Mouse (Mus musculus) hindbrain, postnatal 0 days (tissue): ENCODE measurements around the gene Podnl1. TPM values are rescaled to one million over a fixed set of nuclear protein-coding genes. Genes with fewer than 3 reads are reported as not detected.
A peak's percentile ranks its signal among the peaks of the same experiment; 100 is the strongest.

Experiments
- ATAC-seq: fragments of 200-750 bp; cut with Nextera tagmentation; 2 replicates; pipeline ENCODE4 v1.8.0; 2017; ENCODE audit warnings: mild to moderate bottlenecking, moderate TSS enrichment, moderate library complexity
- DNase-seq: peaks from one replicate; pipeline ENCODE4 v3.0.0-alpha.2; 2015; ENCODE audit warnings: low spot score
- H3K27ac ChIP-seq: fragments of 300-500 bp; sonication (generic); 2 replicates; pipeline ENCODE4 v1.5.1; 2014; ENCODE audit warnings: mild to moderate bottlenecking
- H3K27me3 ChIP-seq: fragments of 300-500 bp; sonication (generic); 2 replicates; pipeline ENCODE4 v1.6.1; 2014; ENCODE audit warnings: low read length, mixed read lengths; ENCODE audit not compliant: insufficient read depth
- H3K36me3 ChIP-seq: fragments of 300-500 bp; sonication (generic); 2 replicates; pipeline ENCODE4 v1.6.1; 2014; ENCODE audit warnings: low read length, mixed read lengths; ENCODE audit not compliant: insufficient read depth
- H3K4me1 ChIP-seq: fragments of 300-500 bp; sonication (generic); 2 replicates; pipeline ENCODE4 v1.6.1; 2014; ENCODE audit warnings: antibody characterized with exemption, low read length, mixed read lengths; ENCODE audit not compliant: insufficient read depth
- H3K4me2 ChIP-seq: fragments of 300-500 bp; sonication (generic); 2 replicates; pipeline ENCODE4 v1.6.1; 2014; ENCODE audit warnings: low read depth, mild to moderate bottlenecking, low read length, moderate library complexity, mixed read lengths
- H3K4me3 ChIP-seq: fragments of 300-500 bp; sonication (generic); 2 replicates; pipeline ENCODE4 v1.5.1; 2014; ENCODE audit warnings: low read length
- H3K9ac ChIP-seq: fragments of 300-500 bp; sonication (generic); replicated peaks from 2 replicates; pipeline ENCODE4 v1.6.1; 2014; ENCODE audit warnings: mild to moderate bottlenecking, low read length, moderate library complexity, mixed read lengths
- H3K9me3 ChIP-seq: fragments of 300-500 bp; sonication (generic); 2 replicates; pipeline ENCODE4 v1.6.1; 2016; ENCODE audit warnings: low read length, mixed read lengths
- CTCF ChIP-seq: IDR thresholded peaks from 2 replicates; pipeline ENCODE4 v1.5.1; 2016; ENCODE audit warnings: antibody characterized with exemption, control low read depth, low read depth
- WGBS: fragments of 180-500 bp; shearing (Covaris S2); extraction: QIAGEN DNeasy Blood & Tissue Kit; methylation state at CpG from one replicate; pipeline ENCODE4 v1.1.7; 2014; 5-methylcytosine and 5-hydroxymethylcytosine counted together
- polyA plus RNA-seq: library from polyadenylated mRNA; unstranded; fragments of >200 nt; fragmentation: Nextera tagmentation; extraction: Ambion mirVana; gene quantifications from 2 replicates; pipeline ENCODE4 v1.2.1, GENCODE M21; 2015
- total RNA-seq: library from RNA; depleted of rRNA; stranded (reverse); fragments of >200 nt; gene quantifications from 2 replicates; pipeline ENCODE4 v1.2.3, GENCODE M21; 2014

Podnl1 gene
- total and polyA plus RNA-seq, 2 experiments from 2014 or later, result 0.41 TPM; not detected in 1

- peak overlapping the region; percentile 67 for H3K9ac ChIP-seq
- H3K4me3 ChIP-seq, result peak overlapping the region; percentile 70
- no peaks in the 10 kb centered on the region for H3K9me3 ChIP-seq
- ATAC-seq, result peak; percentile 77
- H3K27me3 ChIP-seq, result no peaks in the 10 kb centered on the region
- H3K27ac ChIP-seq, result peak overlapping the region; percentile 93
- peaks cover 14% of the 10 kb centered on the region; the same call in 1 of the 2 replicates for H3K4me1 ChIP-seq
- H3K36me3 ChIP-seq, result no peaks in the 10 kb centered on the region; the same call in 1 of the 2 replicates
- 1% methylated on average over 25 of the region's 29 CpGs for WGBS
- peak overlapping the region; percentile 75 for H3K4me2 ChIP-seq
- DNase-seq, result peak; percentile 84
- TF ChIP-seq CTCF, result peak; percentile 54
Measured at GRCm38 (mm10) chr8:84104221-84104620, 21.6 kb upstream of the Podnl1 start.

GRCm38 (mm10) chr8:84104697-84105609 is 20.8 kb upstream of the Podnl1 start, which contains the start of gene Dcaf15:
Dcaf15 (minus strand) TSS chr8:84104768.
- no peak for TF ChIP-seq CTCF
- peak; percentile 98 for ATAC-seq
- Histone ChIP-seq H3K4me1 (peaks cover 14% of the 10 kb centered on the region; the same call in 1 of the 2 replicates), H3K9ac (peak within 1 kb of the TSS; percentile 67), H3K4me2 (peak within 1 kb of the TSS; percentile 75), H3K9me3 (no peaks in the 10 kb centered on the region), H3K27ac (peak within 1 kb of the TSS; percentile 93), H3K4me3 (peak within 1 kb of the TSS; percentile 70), H3K27me3 (no peaks in the 10 kb centered on the region), H3K36me3 (no peaks in the 10 kb centered on the region; the same call in 1 of the 2 replicates)
- 5% methylated on average over 42 of the region's 42 CpGs for WGBS
- DNase-seq, result peak; percentile 100

DNA sequence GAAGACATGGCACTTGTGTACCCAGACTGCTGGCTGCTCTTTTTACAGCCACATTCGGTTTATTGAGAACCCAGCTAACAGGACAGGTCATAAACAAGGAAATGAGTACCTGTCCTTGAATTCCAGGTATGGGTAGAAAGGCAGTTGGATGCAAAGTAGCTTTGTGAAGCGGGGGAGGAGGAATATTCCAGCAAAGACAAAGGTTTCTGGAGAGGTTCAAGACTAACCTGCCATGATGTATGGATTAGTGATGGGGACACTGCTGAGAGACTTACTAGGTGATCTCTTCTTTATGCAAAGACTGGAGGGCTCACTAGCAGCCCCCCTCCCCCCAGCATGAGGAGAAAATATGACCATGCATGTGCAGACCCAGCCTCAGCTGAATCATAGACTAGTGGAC is 20.1 kb upstream of the Podnl1 start:
- no peak for DNase-seq
- H3K27me3 ChIP-seq, result no peaks in the 10 kb centered on the region
- H3K36me3 ChIP-seq, result no peaks in the 10 kb centered on the region; the same call in 1 of the 2 replicates
- 86% methylated on average over 2 of the region's 2 CpGs for WGBS
- no peaks in the 10 kb centered on the region for H3K9me3 ChIP-seq
- H3K27ac ChIP-seq, result peak overlapping the region; percentile 83; the same call in 1 of the 2 replicates
- TF ChIP-seq CTCF, result no peak
- H3K4me3 ChIP-seq, result no peak overlapping the region
- no peak for ATAC-seq
- no peak overlapping the region for H3K9ac ChIP-seq
- H3K4me2 ChIP-seq, result no peak overlapping the region
- peaks cover 14% of the 10 kb centered on the region; the same call in 1 of the 2 replicates for H3K4me1 ChIP-seq

DNA sequence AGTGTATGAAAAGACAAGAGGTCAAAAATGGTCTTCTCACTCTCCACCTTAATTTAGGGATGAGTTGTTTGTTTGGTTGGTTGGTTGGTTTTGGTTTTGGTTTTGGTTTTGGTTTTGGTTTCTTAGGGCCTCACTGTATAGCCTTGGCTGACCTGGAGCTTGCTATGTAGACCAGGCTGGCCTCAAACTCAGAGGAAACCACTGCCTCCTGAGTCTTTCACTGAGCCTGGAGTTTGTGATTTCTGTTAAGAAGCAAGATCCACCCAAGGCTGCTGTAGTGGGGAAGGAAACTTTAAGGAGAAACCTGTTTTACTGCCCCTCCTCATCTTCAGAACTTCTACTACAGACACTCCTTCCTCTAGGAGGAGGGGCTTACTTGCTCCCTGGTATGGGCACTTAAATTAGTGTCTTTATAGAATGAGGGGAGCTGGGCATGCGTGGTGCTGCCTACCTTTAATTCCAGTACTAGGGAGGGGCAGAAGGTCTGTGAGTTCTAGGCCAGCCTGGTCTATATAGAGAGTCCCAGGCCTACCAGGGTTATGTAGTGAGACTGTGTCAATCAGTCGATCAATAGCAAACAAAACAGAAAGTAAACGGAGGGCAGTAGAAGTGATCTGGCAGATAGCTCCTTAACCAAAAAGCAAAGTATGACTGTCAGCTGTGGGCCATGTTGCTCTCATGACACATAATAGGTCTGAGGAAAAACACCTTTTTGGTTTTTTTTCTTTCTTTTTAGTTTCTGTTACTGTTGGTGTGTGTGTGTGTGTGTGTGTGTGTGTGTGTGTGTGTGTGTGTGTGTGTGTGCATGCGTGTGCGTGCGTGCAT is 19.4 kb upstream of the Podnl1 start:
- TF ChIP-seq CTCF, result no peak
- no peak overlapping the region for H3K9ac ChIP-seq
- ATAC-seq, result no peak
- H3K36me3 ChIP-seq, result no peaks in the 10 kb centered on the region; the same call in 1 of the 2 replicates
- no peaks in the 10 kb centered on the region for H3K9me3 ChIP-seq
- H3K4me2 ChIP-seq, result no peak overlapping the region
- H3K4me1 ChIP-seq, result peaks cover 14% of the 10 kb centered on the region; the same call in 1 of the 2 replicates
- H3K4me3 ChIP-seq, result no peak overlapping the region
- H3K27ac ChIP-seq, result no peak overlapping the region
- no peaks in the 10 kb centered on the region for H3K27me3 ChIP-seq
- no peak for DNase-seq
- 99% methylated on average over 6 of the region's 6 CpGs for WGBS

GRCm38 (mm10) chr8:84115646-84116045 is 10.1 kb upstream of the Podnl1 start:
- Histone ChIP-seq H3K4me3 (no peak overlapping the region), H3K9me3 (no peaks in the 10 kb centered on the region), H3K9ac (no peak overlapping the region), H3K27me3 (no peaks in the 10 kb centered on the region), H3K4me2 (no peak overlapping the region), H3K4me1 (no peaks in the 10 kb centered on the region), H3K27ac (no peak overlapping the region), H3K36me3 (no peaks in the 10 kb centered on the region)
- ATAC-seq (no peak), DNase-seq (no peak)
- WGBS, result 77% methylated on average over 6 of the region's 6 CpGs
- TF ChIP-seq CTCF, result no peak

GRCm38 (mm10) chr8:84122151-84122550 is 3.6 kb upstream of the Podnl1 start:
- no peak overlapping the region for H3K4me3 ChIP-seq
- no peak overlapping the region for H3K27ac ChIP-seq
- H3K9ac ChIP-seq, result no peak overlapping the region
- no peaks in the 10 kb centered on the region for H3K4me1 ChIP-seq
- WGBS, result 91% methylated on average over 3 of the region's 3 CpGs
- H3K27me3 ChIP-seq, result no peaks in the 10 kb centered on the region
- H3K9me3 ChIP-seq, result no peaks in the 10 kb centered on the region
- ATAC-seq, result no peak
- no peak for TF ChIP-seq CTCF
- no peaks in the 10 kb centered on the region for H3K36me3 ChIP-seq
- no peak for DNase-seq
- no peak overlapping the region for H3K4me2 ChIP-seq
